Mouse (Mus musculus) limb, embryonic 14.5 days (tissue): ENCODE data around the gene Senp3. TPM values are rescaled to one million over a fixed set of nuclear protein-coding genes. Genes with fewer than 3 reads are reported as not detected.
A peak's percentile ranks its signal among the peaks of the same experiment; 100 is the strongest.

Experiments
- ATAC-seq: fragments of 200-750 bp; cut with Nextera tagmentation; 2 replicates; pipeline ENCODE4 v1.8.0; 2017; ENCODE audit warnings: low read depth, moderate number of reproducible peaks, moderate TSS enrichment; ENCODE audit not compliant: low FRiP score
- DNase-seq: peaks from one replicate; pipeline ENCODE4 v3.0.0-alpha.2; 2015; ENCODE audit warnings: low spot score
- H3K27ac ChIP-seq: fragments of 300-500 bp; sonication (generic); replicated peaks from 2 replicates; pipeline ENCODE4 v1.5.1; 2014; ENCODE audit warnings: low read depth, mild to moderate bottlenecking, low read length, moderate library complexity, mixed read lengths
- H3K27me3 ChIP-seq: fragments of 300-500 bp; sonication (generic); 2 replicates; pipeline ENCODE4 v1.6.1; 2014; ENCODE audit warnings: low read length, mixed read lengths; ENCODE audit not compliant: control insufficient read depth, insufficient read depth
- H3K36me3 ChIP-seq: fragments of 300-500 bp; sonication (generic); 2 replicates; pipeline ENCODE4 v1.6.1; 2014; ENCODE audit warnings: mild to moderate bottlenecking, low read length, moderate library complexity, mixed read lengths; ENCODE audit not compliant: control insufficient read depth, insufficient read depth
- H3K4me1 ChIP-seq: fragments of 300-500 bp; sonication (generic); 2 replicates; pipeline ENCODE4 v1.6.1; 2014; ENCODE audit warnings: antibody characterized with exemption, low read length, mixed read lengths; ENCODE audit not compliant: control insufficient read depth, insufficient read depth
- H3K4me2 ChIP-seq: fragments of 300-500 bp; sonication (generic); replicated peaks from 2 replicates; pipeline ENCODE4 v1.6.1; 2014; ENCODE audit warnings: low read depth, mild to moderate bottlenecking, low read length, moderate library complexity; ENCODE audit not compliant: severe bottlenecking
- H3K4me3 ChIP-seq: fragments of 300-500 bp; sonication (generic); replicated peaks from 2 replicates; pipeline ENCODE4 v1.5.1; 2014; ENCODE audit warnings: low read length
- H3K9ac ChIP-seq: fragments of 300-500 bp; sonication (generic); 2 replicates; pipeline ENCODE4 v1.6.1; 2014; ENCODE audit warnings: mild to moderate bottlenecking, low read depth, low read length, moderate library complexity; ENCODE audit not compliant: severe bottlenecking
- H3K9me3 ChIP-seq: fragments of 300-500 bp; sonication (generic); 2 replicates; pipeline ENCODE4 v1.6.1; 2016; ENCODE audit warnings: low read length; ENCODE audit not compliant: control insufficient read depth
- POLR2A ChIP-seq: fragments of 200-500 bp; IDR thresholded peaks from 2 replicates; pipeline ENCODE4 v1.8.0; 2012; ENCODE audit warnings: inconsistent platforms, mild to moderate bottlenecking, moderate library complexity, borderline replicate concordance; ENCODE audit not compliant: insufficient read depth, insufficient read length; ENCODE audit errors: extremely low read depth
- WGBS: fragments of 180-500 bp; shearing (Covaris S2); extraction: QIAGEN DNeasy Blood & Tissue Kit; methylation state at CpG from one replicate; pipeline ENCODE4 v1.1.7; 2014; 5-methylcytosine and 5-hydroxymethylcytosine counted together
- polyA plus RNA-seq, 2 experiments: library from polyadenylated mRNA; depleted of rRNA in 1 of 2; stranded (reverse) in 1 of 2; unstranded in 1 of 2; fragments of >200 nt; fragmentation: Nextera tagmentation in 1 of 2; extraction: Ambion mirVana in 1 of 2; gene quantifications; 2 replicates each; pipeline versions ENCODE4 v1.2.1 to v1.2.3; 2012 to 2014

Senp3 gene
- polyA plus RNA-seq, 2 experiments = 95.4 to 172 TPM

DNA sequence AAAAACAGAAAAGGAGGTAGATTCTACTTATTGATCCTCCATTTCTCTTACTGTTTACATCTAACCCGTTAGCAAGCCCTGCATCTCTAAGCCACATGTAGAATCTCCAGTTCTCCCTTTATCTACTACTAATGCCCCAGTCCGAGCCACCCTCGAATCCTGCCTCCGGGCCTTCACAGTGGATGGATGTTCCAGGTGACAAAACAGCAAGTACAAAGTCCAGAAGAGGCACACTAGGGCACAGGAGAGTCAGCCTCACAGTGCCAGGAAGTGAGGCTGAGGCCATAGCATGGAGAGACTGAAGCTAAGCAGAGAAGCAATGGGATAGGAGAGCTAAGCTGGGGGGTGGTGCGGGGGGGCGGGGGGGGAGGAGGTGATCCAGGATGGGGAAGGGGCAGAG is 11.0 kb upstream of the Senp3 start:
- Histone ChIP-seq H3K4me3 (no peak overlapping the region), H3K9ac (no peak overlapping the region), H3K36me3 (no peaks in the 10 kb centered on the region), H3K9me3 (no peaks in the 10 kb centered on the region), H3K4me2 (no peak overlapping the region), H3K27ac (no peak overlapping the region), H3K27me3 (no peaks in the 10 kb centered on the region), H3K4me1 (peaks cover 7% of the 10 kb centered on the region)
- TF ChIP-seq POLR2A = no peak
- no peak for ATAC-seq
- 91% methylated on average over 6 of the region's 6 CpGs for WGBS
- DNase-seq = no peak

DNA sequence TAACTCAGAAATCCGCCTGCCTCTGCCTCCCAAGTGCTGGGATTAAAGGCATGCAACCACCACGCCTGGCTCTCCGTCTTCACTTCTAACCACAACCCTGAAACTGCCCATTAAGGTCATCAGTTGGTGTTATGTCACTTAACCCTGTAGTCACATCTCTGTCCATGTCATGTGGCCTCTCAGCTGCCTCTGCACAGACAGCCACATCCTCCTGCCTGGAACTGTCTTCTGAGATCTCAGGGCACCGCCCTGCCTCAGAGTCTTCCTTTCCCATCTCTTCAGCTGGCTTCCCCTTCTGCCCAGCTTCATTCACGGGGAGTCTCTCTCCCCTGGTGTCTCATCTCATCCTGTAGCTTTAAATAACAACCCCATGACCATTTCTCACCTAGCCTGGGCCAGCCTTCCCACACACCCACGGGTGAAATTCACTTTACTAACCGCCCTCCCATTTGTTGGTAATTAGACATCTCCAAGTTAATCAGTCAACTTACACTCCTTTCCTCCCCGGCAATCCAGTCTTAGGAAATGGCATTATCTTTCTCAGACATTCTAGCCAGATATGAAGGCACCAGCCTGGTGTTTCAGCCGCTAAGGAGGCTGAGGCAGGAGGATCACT is 10.4 kb upstream of the Senp3 start:
- H3K36me3 ChIP-seq = no peaks in the 10 kb centered on the region
- no peak overlapping the region for H3K4me3 ChIP-seq
- H3K4me1 ChIP-seq = peaks cover 7% of the 10 kb centered on the region
- no peak for ATAC-seq
- no peak overlapping the region for H3K9ac ChIP-seq
- H3K4me2 ChIP-seq = no peak overlapping the region
- H3K27me3 ChIP-seq = no peaks in the 10 kb centered on the region
- H3K9me3 ChIP-seq = no peaks in the 10 kb centered on the region
- no peak overlapping the region for H3K27ac ChIP-seq
- DNase-seq = no peak
- no peak for TF ChIP-seq POLR2A
- WGBS = 76% methylated on average over 9 of the region's 9 CpGs

DNA sequence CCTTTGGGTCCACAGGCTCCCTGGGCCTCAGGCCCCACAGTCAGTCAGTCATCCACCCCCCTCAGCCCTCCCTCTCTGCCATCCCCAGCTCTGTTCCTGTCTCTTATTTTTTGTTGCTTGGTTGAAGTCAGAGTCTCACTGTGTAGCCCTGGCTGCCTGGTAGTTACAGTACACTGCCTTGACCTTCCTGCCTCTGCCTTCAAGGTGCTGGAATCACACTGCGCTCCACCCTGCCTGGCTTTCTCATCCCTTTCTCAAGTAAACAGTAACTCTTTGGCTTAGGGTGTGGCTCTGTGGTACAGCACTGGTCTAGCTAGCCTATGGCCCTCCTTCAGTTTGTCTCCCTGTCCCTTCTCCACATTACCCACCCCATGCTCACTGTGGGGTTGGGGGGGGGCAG is 8.0 kb upstream of the Senp3 start:
- Histone ChIP-seq H3K36me3 (no peaks in the 10 kb centered on the region), H3K9me3 (no peaks in the 10 kb centered on the region), H3K9ac (no peak overlapping the region; the same call in 1 of the 2 replicates), H3K4me2 (no peak overlapping the region), H3K4me3 (no peak overlapping the region), H3K27me3 (no peaks in the 10 kb centered on the region), H3K27ac (no peak overlapping the region), H3K4me1 (peaks cover 18% of the 10 kb centered on the region)
- 94% methylated on average over 1 of the region's 1 CpGs for WGBS
- no peak for ATAC-seq
- DNase-seq = no peak
- TF ChIP-seq POLR2A = no peak

DNA sequence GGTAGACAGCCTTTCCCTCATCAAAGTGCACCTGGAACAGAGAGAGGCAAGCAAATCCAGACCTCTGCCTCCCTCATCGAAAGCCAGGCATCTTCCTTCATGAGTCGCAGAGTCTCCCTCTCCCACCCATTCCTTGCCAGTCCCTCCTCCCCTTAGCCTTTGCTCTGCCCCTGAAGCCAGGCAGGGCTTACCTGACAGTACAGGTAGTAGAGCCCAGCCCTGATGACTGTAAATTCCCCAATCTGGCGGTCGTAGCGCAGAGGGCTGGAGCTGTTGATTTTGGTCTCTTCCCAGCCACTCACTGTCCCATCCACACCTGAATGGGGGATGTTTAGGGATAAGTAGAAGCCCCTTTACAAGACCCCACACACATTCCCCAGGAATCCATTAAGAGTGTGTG is 5.2 kb upstream of the Senp3 start:
- no peak overlapping the region for H3K9ac ChIP-seq
- no peaks in the 10 kb centered on the region for H3K9me3 ChIP-seq
- peak overlapping the region; percentile 43 for H3K27ac ChIP-seq
- no peak for TF ChIP-seq POLR2A
- H3K27me3 ChIP-seq = no peaks in the 10 kb centered on the region
- no peak for DNase-seq
- no peaks in the 10 kb centered on the region for H3K36me3 ChIP-seq
- ATAC-seq = no peak
- H3K4me3 ChIP-seq = no peak overlapping the region
- WGBS = 30% methylated on average over 5 of the region's 5 CpGs
- H3K4me2 ChIP-seq = 0 out of 2 replicates have a peak overlapping the region, but pooled peaks have one; percentile 10
- H3K4me1 ChIP-seq = peaks cover 29% of the 10 kb centered on the region

DNA sequence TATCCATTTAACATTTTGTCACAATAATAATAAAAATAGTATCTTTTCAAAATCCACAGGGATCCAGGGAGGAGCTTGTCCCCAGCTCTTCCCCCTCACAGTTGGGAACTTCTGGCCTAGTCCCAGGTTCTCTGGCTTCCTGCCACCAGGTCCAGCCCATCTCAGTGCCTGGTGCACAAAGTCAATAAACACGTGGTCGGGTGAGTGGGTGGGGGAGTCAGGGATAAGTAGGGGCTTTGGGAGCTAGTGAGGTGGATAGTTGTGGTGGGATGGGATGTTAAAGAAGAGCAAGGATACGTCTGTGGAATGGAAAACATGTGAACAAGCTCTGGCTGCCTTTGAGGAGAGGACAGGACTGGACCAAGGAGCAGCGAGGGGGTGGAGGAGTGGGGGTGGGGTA is 4.5 kb upstream of the Senp3 start:
- H3K4me3 ChIP-seq = no peak overlapping the region
- no peak for TF ChIP-seq POLR2A
- no peaks in the 10 kb centered on the region for H3K9me3 ChIP-seq
- 9% methylated on average over 4 of the region's 4 CpGs for WGBS
- H3K27ac ChIP-seq = peak overlapping the region; percentile 52; the same call in 1 of the 2 replicates
- no peaks in the 10 kb centered on the region for H3K36me3 ChIP-seq
- no peak for ATAC-seq
- no peak overlapping the region for H3K4me2 ChIP-seq
- peaks cover 29% of the 10 kb centered on the region for H3K4me1 ChIP-seq
- peak overlapping the region; percentile 8; the same call in 1 of the 2 replicates for H3K9ac ChIP-seq
- peak; percentile 33 for DNase-seq
- H3K27me3 ChIP-seq = no peaks in the 10 kb centered on the region
